Mouse (Mus musculus) neural tube, embryonic 15.5 days (tissue): ENCODE data around the gene Il11ra1. TPM values are rescaled to one million over a fixed set of nuclear protein-coding genes. Genes with fewer than 3 reads are reported as not detected.

Experiments
- ATAC-seq: fragments of 200-750 bp; cut with Nextera tagmentation; 2 replicates; pipeline ENCODE4 v1.8.0; 2017; ENCODE audit warnings: mild to moderate bottlenecking, moderate TSS enrichment, moderate library complexity; ENCODE audit not compliant: low FRiP score
- H3K27ac ChIP-seq: fragments of 300-500 bp; sonication (generic); replicated peaks from 2 replicates; pipeline ENCODE4 v1.5.1; 2015; ENCODE audit warnings: mild to moderate bottlenecking, inconsistent platforms
- H3K27me3 ChIP-seq: fragments of 300-500 bp; sonication (generic); replicated peaks from 2 replicates; pipeline ENCODE4 v1.6.1; 2015; ENCODE audit warnings: inconsistent platforms
- H3K36me3 ChIP-seq: fragments of 300-500 bp; sonication (generic); 2 replicates; pipeline ENCODE4 v1.6.1; 2015; ENCODE audit warnings: inconsistent platforms
- H3K4me1 ChIP-seq: fragments of 300-500 bp; sonication (generic); 2 replicates; pipeline ENCODE4 v1.6.1; 2015; ENCODE audit warnings: inconsistent platforms
- H3K4me2 ChIP-seq: fragments of 300-500 bp; sonication (generic); 2 replicates; pipeline ENCODE4 v1.6.1; 2015; ENCODE audit warnings: inconsistent platforms, mild to moderate bottlenecking, moderate library complexity
- H3K4me3 ChIP-seq: fragments of 300-500 bp; sonication (generic); replicated peaks from 2 replicates; pipeline ENCODE4 v1.5.1; 2015; ENCODE audit warnings: mild to moderate bottlenecking, inconsistent platforms
- H3K9ac ChIP-seq: fragments of 300-500 bp; sonication (generic); replicated peaks from 2 replicates; pipeline ENCODE4 v1.6.1; 2015; ENCODE audit warnings: mild to moderate bottlenecking, inconsistent platforms
- H3K9me3 ChIP-seq: fragments of 300-500 bp; sonication (generic); replicated peaks from 2 replicates; pipeline ENCODE4 v1.6.1; 2016; ENCODE audit warnings: inconsistent platforms
- WGBS: fragments of 180-500 bp; shearing (Covaris S2); methylation state at CpG from one replicate; pipeline ENCODE4 v1.1.7; 2015; ENCODE audit warnings: mixed read lengths; 5-methylcytosine and 5-hydroxymethylcytosine counted together
- polyA plus RNA-seq: library from polyadenylated mRNA; unstranded; fragments of >200 nt; fragmentation: Nextera tagmentation; extraction: Ambion mirVana; gene quantifications from 2 replicates; pipeline ENCODE4 v1.2.1, GENCODE M21; 2015

Il11ra1 gene
- polyA plus RNA-seq, 1 experiment from 2014 or later, result 52.6 TPM

- peak overlapping the region; percentile 94 for H3K4me2 ChIP-seq
- peaks cover 14% of the 10 kb centered on the region for H3K36me3 ChIP-seq
- no peaks in the 10 kb centered on the region for H3K27me3 ChIP-seq
- ATAC-seq, result peak; percentile 15; the same call in 1 of the 2 replicates
- 43% methylated on average over 31 of the region's 31 CpGs for WGBS
- peak overlapping the region; percentile 83 for H3K4me3 ChIP-seq
- H3K27ac ChIP-seq, result peak overlapping the region; percentile 79
- peak overlapping the region; percentile 98 for H3K9ac ChIP-seq
- H3K4me1 ChIP-seq, result peaks cover 58% of the 10 kb centered on the region
- no peaks in the 10 kb centered on the region for H3K9me3 ChIP-seq
These were observed 12.8 kb downstream of the Il11ra1 start for GRCm38 (mm10) chr4:41712421-41713196.

- WGBS, result under 1% methylated on average over 61 of the region's 61 CpGs
These were observed 13.6 kb downstream of the Il11ra1 start, which contains the start of gene Rpp25l for GRCm38 (mm10) chr4:41713197-41714067. Gene Rpp25l (minus strand): TSS chr4:41713534.

GRCm38 (mm10) chr4:41714276-41714675, 14.5 kb downstream of the Il11ra1 start:
- H3K27ac ChIP-seq, result 0 out of 2 replicates have a peak overlapping the region, but pooled peaks have one; percentile 28
- H3K4me1 ChIP-seq, result peaks cover 52% of the 10 kb centered on the region
- no peaks in the 10 kb centered on the region for H3K27me3 ChIP-seq
- 13% methylated on average over 8 of the region's 8 CpGs for WGBS
- H3K9ac ChIP-seq, result no peak overlapping the region
- peaks cover 31% of the 10 kb centered on the region for H3K36me3 ChIP-seq
- H3K4me2 ChIP-seq, result peak overlapping the region; percentile 94
- peak overlapping the region; percentile 83 for H3K4me3 ChIP-seq
- no peaks in the 10 kb centered on the region for H3K9me3 ChIP-seq
- ATAC-seq, result no peak

More at GRCm38 (mm10) chr4:41713197-41714067, 13.6 kb downstream of the Il11ra1 start, which contains the start of gene Rpp25l:
- peaks cover 22% of the 10 kb centered on the region for H3K36me3 ChIP-seq
- H3K9me3 ChIP-seq, result no peaks in the 10 kb centered on the region
- H3K4me3 ChIP-seq, result peak within 1 kb of the TSS; percentile 83
- H3K27me3 ChIP-seq, result no peaks in the 10 kb centered on the region
- H3K4me1 ChIP-seq, result peaks cover 52% of the 10 kb centered on the region
- peak within 1 kb of the TSS; percentile 94 for H3K4me2 ChIP-seq
- peak within 1 kb of the TSS; percentile 98 for H3K9ac ChIP-seq
- ATAC-seq, result peak; percentile 71
- H3K27ac ChIP-seq, result peak within 1 kb of the TSS; percentile 79

GRCm38 (mm10) chr4:41715082-41715481, 15.3 kb downstream of the Il11ra1 start:
- H3K27me3 ChIP-seq, result no peaks in the 10 kb centered on the region
- no peak overlapping the region for H3K27ac ChIP-seq
- H3K36me3 ChIP-seq, result peaks cover 39% of the 10 kb centered on the region
- no peak overlapping the region for H3K9ac ChIP-seq
- H3K9me3 ChIP-seq, result no peaks in the 10 kb centered on the region
- ATAC-seq, result no peak
- H3K4me1 ChIP-seq, result peaks cover 52% of the 10 kb centered on the region
- no peak overlapping the region for H3K4me3 ChIP-seq
- H3K4me2 ChIP-seq, result no peak overlapping the region
- 79% methylated on average over 8 of the region's 8 CpGs for WGBS

GRCm38 (mm10) chr4:41715596-41715995, 15.8 kb downstream of the Il11ra1 start:
- no peak overlapping the region for H3K27ac ChIP-seq
- WGBS, result 90% methylated on average over 5 of the region's 5 CpGs
- ATAC-seq, result no peak

GRCm38 (mm10) chr4:41716834-41717233, 17.0 kb downstream of the Il11ra1 start:
- no peak overlapping the region for H3K27ac ChIP-seq
- H3K27me3 ChIP-seq, result no peaks in the 10 kb centered on the region
- no peak overlapping the region for H3K4me3 ChIP-seq
- H3K4me2 ChIP-seq, result no peak overlapping the region
- no peaks in the 10 kb centered on the region for H3K9me3 ChIP-seq
- H3K9ac ChIP-seq, result no peak overlapping the region
- no peak for ATAC-seq
- peaks cover 46% of the 10 kb centered on the region for H3K4me1 ChIP-seq
- peaks cover 40% of the 10 kb centered on the region for H3K36me3 ChIP-seq
- 72% methylated on average over 6 of the region's 6 CpGs for WGBS

More at GRCm38 (mm10) chr4:41715596-41715995, 15.8 kb downstream of the Il11ra1 start:
- Histone ChIP-seq H3K27me3 (no peaks in the 10 kb centered on the region), H3K9ac (no peak overlapping the region), H3K36me3 (peaks cover 40% of the 10 kb centered on the region), H3K4me1 (peaks cover 52% of the 10 kb centered on the region), H3K4me3 (no peak overlapping the region), H3K4me2 (no peak overlapping the region), H3K9me3 (no peaks in the 10 kb centered on the region)

GRCm38 (mm10) chr4:41722918-41723351, 23.1 kb downstream of the Il11ra1 start, which contains the start of gene Dctn3:
Gene Dctn3 (minus strand): TSS chr4:41723170.
- Histone ChIP-seq H3K9ac (peak within 1 kb of the TSS; percentile 86), H3K27ac (peak within 1 kb of the TSS; percentile 77), H3K4me1 (peaks cover 38% of the 10 kb centered on the region), H3K27me3 (peaks cover 41% of the 10 kb centered on the region), H3K36me3 (peaks cover 22% of the 10 kb centered on the region), H3K9me3 (no peaks in the 10 kb centered on the region), H3K4me2 (peak within 1 kb of the TSS; percentile 75), H3K4me3 (peak within 1 kb of the TSS; percentile 94)
- 0% methylated on average over 27 of the region's 27 CpGs for WGBS
- ATAC-seq, result peak; percentile 96

- Histone ChIP-seq H3K4me1 (peaks cover 41% of the 10 kb centered on the region), H3K36me3 (no peaks in the 10 kb centered on the region), H3K27ac (no peak overlapping the region), H3K4me3 (no peak overlapping the region), H3K4me2 (peak overlapping the region; percentile 31), H3K9ac (peak overlapping the region; percentile 32; the same call in 1 of the 2 replicates), H3K9me3 (no peaks in the 10 kb centered on the region), H3K27me3 (peaks cover 74% of the 10 kb centered on the region)
- no peak for ATAC-seq
- 8% methylated on average over 20 of the region's 20 CpGs for WGBS
These were observed 27.2 kb downstream of the Il11ra1 start for GRCm38 (mm10) chr4:41726826-41727621.

- ATAC-seq, result no peak
- peaks cover 25% of the 10 kb centered on the region for H3K4me1 ChIP-seq
- H3K36me3 ChIP-seq, result no peaks in the 10 kb centered on the region
- H3K9me3 ChIP-seq, result no peaks in the 10 kb centered on the region
- peaks cover 66% of the 10 kb centered on the region for H3K27me3 ChIP-seq
- peak within 1 kb of the TSS; percentile 88 for H3K4me2 ChIP-seq
- H3K27ac ChIP-seq, result no peak within 1 kb of the TSS
- 2% methylated on average over 50 of the region's 50 CpGs for WGBS
- H3K4me3 ChIP-seq, result peak within 1 kb of the TSS; percentile 39
- H3K9ac ChIP-seq, result peak within 1 kb of the TSS; percentile 38
These were observed 31.4 kb downstream of the Il11ra1 start, which contains the start of gene Arid3c for GRCm38 (mm10) chr4:41731052-41731765. Gene Arid3c (minus strand): TSS chr4:41731142.

GRCm38 (mm10) chr4:41737602-41738255, 37.9 kb downstream of the Il11ra1 start:
- no peaks in the 10 kb centered on the region for H3K9me3 ChIP-seq
- H3K27ac ChIP-seq, result no peak overlapping the region
- H3K4me2 ChIP-seq, result no peak overlapping the region
- 43% methylated on average over 8 of the region's 8 CpGs for WGBS
- H3K36me3 ChIP-seq, result peaks cover 9% of the 10 kb centered on the region
- H3K27me3 ChIP-seq, result peaks cover 13% of the 10 kb centered on the region
- H3K4me3 ChIP-seq, result no peak overlapping the region
- 0 out of 2 replicates have a peak, but pooled peaks have one; percentile 24 for ATAC-seq
- peaks cover 21% of the 10 kb centered on the region for H3K4me1 ChIP-seq
- no peak overlapping the region for H3K9ac ChIP-seq
